Mouse (Mus musculus) intestine, postnatal 0 days (tissue): ENCODE results near the gene Ints6l. TPM values are rescaled to one million over a fixed set of nuclear protein-coding genes. Genes with fewer than 3 reads are reported as not detected.

Experiments used
- ATAC-seq: fragments of 200-750 bp; cut with Nextera tagmentation; 2 replicates; pipeline ENCODE4 v1.8.0; 2017; ENCODE audit warnings: mild to moderate bottlenecking, moderate TSS enrichment, moderate library complexity
- H3K27ac ChIP-seq: fragments of 300-500 bp; sonication (generic); 2 replicates; pipeline ENCODE4 v1.5.1; 2014; ENCODE audit warnings: mild to moderate bottlenecking, low read depth, low read length, moderate library complexity
- H3K27me3 ChIP-seq: fragments of 300-500 bp; sonication (generic); replicated peaks from 2 replicates; pipeline ENCODE4 v1.6.1; 2014; ENCODE audit warnings: low read length, mixed read lengths; ENCODE audit not compliant: control insufficient read depth, insufficient read depth
- H3K36me3 ChIP-seq: fragments of 300-500 bp; sonication (generic); 2 replicates; pipeline ENCODE4 v1.6.1; 2014; ENCODE audit warnings: mild to moderate bottlenecking, moderate library complexity; ENCODE audit not compliant: control insufficient read depth, insufficient read depth
- H3K4me1 ChIP-seq: fragments of 300-500 bp; sonication (generic); replicated peaks from 2 replicates; pipeline ENCODE4 v1.6.1; 2014; ENCODE audit warnings: antibody characterized with exemption, low read length, mixed read lengths; ENCODE audit not compliant: control insufficient read depth, insufficient read depth
- H3K4me2 ChIP-seq: fragments of 300-500 bp; sonication (generic); replicated peaks from 2 replicates; pipeline ENCODE4 v1.6.1; 2014; ENCODE audit warnings: low read depth, mild to moderate bottlenecking, moderate library complexity
- H3K4me3 ChIP-seq: fragments of 300-500 bp; sonication (generic); 2 replicates; pipeline ENCODE4 v1.5.1; 2014; ENCODE audit warnings: low read depth, low read length
- H3K9ac ChIP-seq: fragments of 300-500 bp; sonication (generic); 2 replicates; pipeline ENCODE4 v1.6.1; 2014; ENCODE audit warnings: mild to moderate bottlenecking, low read depth, low read length
- H3K9me3 ChIP-seq: fragments of 300-500 bp; sonication (generic); 2 replicates; pipeline ENCODE4 v1.6.1; 2016; ENCODE audit warnings: mixed run types; ENCODE audit not compliant: control insufficient read depth
- CTCF ChIP-seq: sonication (generic); IDR thresholded peaks from 2 replicates; pipeline ENCODE4 v1.5.1; 2016; ENCODE audit warnings: low read depth, mild to moderate bottlenecking, control low read depth, antibody characterized with exemption, moderate library complexity
- WGBS: fragments of 180-500 bp; shearing (Covaris S2); extraction: QIAGEN DNeasy Blood & Tissue Kit; methylation state at CpG from one replicate; pipeline ENCODE4 v1.1.7; 2014; 5-methylcytosine and 5-hydroxymethylcytosine counted together
- polyA plus RNA-seq: library from polyadenylated mRNA; unstranded; fragments of >200 nt; fragmentation: Nextera tagmentation; extraction: Ambion mirVana; gene quantifications from 2 replicates; pipeline ENCODE4 v1.2.1, GENCODE M21; 2015

The Ints6l gene
- polyA plus RNA-seq, 1 experiment from 2014 or later = 12.7 TPM

DNA sequence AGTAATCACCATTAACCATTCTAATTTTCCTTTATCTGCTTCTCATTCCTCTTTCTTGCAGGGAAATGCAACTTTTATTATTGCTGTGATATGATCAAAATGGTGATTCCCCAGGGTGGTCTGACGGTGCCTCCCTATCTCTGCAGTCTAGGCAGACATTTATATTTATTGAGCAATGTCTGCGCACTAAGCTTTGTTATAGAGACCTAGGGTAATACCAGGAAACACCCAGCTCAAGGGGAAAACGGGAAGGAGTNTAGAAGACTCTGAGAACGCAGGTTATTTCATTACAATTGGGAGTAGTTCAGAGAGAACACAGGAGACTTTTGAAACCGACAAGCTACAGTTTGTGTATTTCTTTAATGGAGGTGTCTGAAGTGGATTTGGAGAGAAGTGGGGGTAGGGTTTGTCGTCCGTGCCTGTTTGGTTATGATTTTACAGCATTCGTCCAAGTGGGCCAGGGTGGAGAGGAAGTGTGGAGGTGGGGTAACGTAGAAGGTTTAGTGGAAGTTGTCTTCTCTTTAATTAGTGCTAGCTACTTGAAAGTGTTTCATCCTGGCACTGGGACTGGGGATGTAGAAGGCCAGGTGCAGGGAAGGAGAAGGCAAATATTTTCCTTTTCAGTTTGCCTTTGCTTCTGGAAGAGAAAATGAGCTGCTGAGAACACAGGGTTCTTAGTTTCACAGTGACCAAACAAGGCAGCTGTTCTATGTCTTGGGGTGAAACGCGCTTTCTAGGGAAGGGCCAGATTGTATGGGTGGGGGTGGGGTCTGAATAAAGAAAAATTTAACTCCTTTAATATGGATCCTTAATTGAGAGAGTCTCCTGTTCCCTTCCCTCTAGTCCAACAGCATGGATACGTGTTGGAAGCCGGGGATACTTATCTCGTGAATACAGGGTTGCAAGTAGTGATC, 7.6 kb downstream of the Ints6l start:
- 46% methylated on average over 14 of the region's 14 CpGs for WGBS
- Histone ChIP-seq H3K36me3 (no peaks in the 10 kb centered on the region), H3K27me3 (no peaks in the 10 kb centered on the region), H3K4me3 (no peak overlapping the region), H3K9ac (no peak overlapping the region), H3K9me3 (no peaks in the 10 kb centered on the region), H3K27ac (peak overlapping the region; percentile 35; the same call in 1 of the 2 replicates), H3K4me1 (no peaks in the 10 kb centered on the region), H3K4me2 (no peak overlapping the region; the same call in 1 of the 2 replicates)
- ATAC-seq = no peak
- TF ChIP-seq CTCF = no peak

DNA sequence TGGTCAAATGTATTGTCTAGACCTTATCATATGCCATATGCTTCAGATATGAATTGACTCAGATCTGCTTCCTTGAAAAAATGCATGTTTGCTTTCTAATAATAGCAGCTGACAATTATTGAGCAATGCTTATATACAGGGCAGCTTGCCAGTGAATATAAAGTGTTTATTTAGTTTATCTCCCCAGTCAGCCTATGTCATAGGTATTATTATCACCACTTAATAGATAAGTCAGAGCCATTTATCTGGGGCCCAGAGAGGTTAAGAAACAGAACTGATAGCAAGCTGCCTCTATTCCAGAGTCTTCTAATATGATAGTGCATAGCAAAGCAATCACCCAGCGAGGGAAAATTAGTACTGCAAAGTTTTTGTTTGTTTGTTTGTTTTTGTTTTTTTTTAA, 10.2 kb downstream of the Ints6l start:
- H3K4me1 ChIP-seq = no peaks in the 10 kb centered on the region
- peak; percentile 73 for ATAC-seq
- no peak overlapping the region for H3K27ac ChIP-seq
- no peak overlapping the region for H3K4me2 ChIP-seq
- H3K27me3 ChIP-seq = no peaks in the 10 kb centered on the region
- H3K9me3 ChIP-seq = no peaks in the 10 kb centered on the region
- no peak for TF ChIP-seq CTCF
- WGBS = 57% methylated on average over 1 of the region's 1 CpGs
- no peak overlapping the region for H3K9ac ChIP-seq
- no peak overlapping the region for H3K4me3 ChIP-seq
- H3K36me3 ChIP-seq = no peaks in the 10 kb centered on the region

GRCm38 (mm10) chrX:56467688-56468087, 13.0 kb downstream of the Ints6l start:
- Histone ChIP-seq H3K4me2 (no peak overlapping the region), H3K27ac (no peak overlapping the region), H3K4me1 (no peaks in the 10 kb centered on the region), H3K36me3 (no peaks in the 10 kb centered on the region), H3K27me3 (no peaks in the 10 kb centered on the region), H3K9ac (no peak overlapping the region), H3K9me3 (no peaks in the 10 kb centered on the region), H3K4me3 (no peak overlapping the region)
- no peak for TF ChIP-seq CTCF
- WGBS = 56% methylated on average over 4 of the region's 4 CpGs
- peak; percentile 54; the same call in 1 of the 2 replicates for ATAC-seq

GRCm38 (mm10) chrX:56468422-56468821, 13.8 kb downstream of the Ints6l start:
- H3K4me3 ChIP-seq = no peak overlapping the region
- ATAC-seq = peak; percentile 16; the same call in 1 of the 2 replicates
- no peak overlapping the region for H3K27ac ChIP-seq
- WGBS = 43% methylated on average over 6 of the region's 6 CpGs
- no peaks in the 10 kb centered on the region for H3K36me3 ChIP-seq
- no peak overlapping the region for H3K9ac ChIP-seq
- TF ChIP-seq CTCF = no peak
- H3K4me2 ChIP-seq = no peak overlapping the region
- no peaks in the 10 kb centered on the region for H3K27me3 ChIP-seq
- H3K9me3 ChIP-seq = no peaks in the 10 kb centered on the region
- H3K4me1 ChIP-seq = no peaks in the 10 kb centered on the region

DNA sequence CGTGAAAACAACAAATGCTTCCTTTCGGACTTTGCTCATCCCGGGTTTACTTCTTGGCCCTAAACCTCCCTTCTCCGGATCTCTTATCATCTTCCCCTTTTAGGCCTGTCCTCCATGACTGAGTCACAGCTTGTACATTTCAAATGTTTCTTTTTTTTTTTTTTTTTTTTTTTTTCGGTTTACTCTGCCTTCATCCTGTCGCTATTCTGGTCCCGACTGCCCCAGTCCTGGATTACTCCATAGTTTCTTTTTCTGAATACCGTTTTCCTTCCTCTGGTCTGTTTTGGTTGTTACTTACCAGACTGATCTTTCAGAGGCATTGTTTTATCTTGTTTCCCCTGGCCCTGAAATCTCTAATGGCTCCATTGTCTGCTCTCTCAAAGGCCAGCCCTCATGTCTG, 19.4 kb downstream of the Ints6l start:
- Histone ChIP-seq H3K27ac (no peak overlapping the region), H3K4me1 (no peaks in the 10 kb centered on the region)
- no peak for TF ChIP-seq CTCF

GRCm38 (mm10) chrX:56477553-56477952, 22.9 kb downstream of the Ints6l start:
- H3K9me3 ChIP-seq = no peaks in the 10 kb centered on the region
- no peaks in the 10 kb centered on the region for H3K36me3 ChIP-seq
- no peak overlapping the region for H3K4me3 ChIP-seq
- H3K27me3 ChIP-seq = no peaks in the 10 kb centered on the region
- H3K4me1 ChIP-seq = no peaks in the 10 kb centered on the region
- H3K27ac ChIP-seq = no peak overlapping the region
- H3K9ac ChIP-seq = no peak overlapping the region
- no peak for TF ChIP-seq CTCF
- ATAC-seq = no peak
- no peak overlapping the region for H3K4me2 ChIP-seq
- WGBS = 93% methylated on average over 3 of the region's 3 CpGs

More for the DNA sequence above, 19.4 kb downstream of the Ints6l start:
- no peak overlapping the region for H3K4me2 ChIP-seq
- no peak for ATAC-seq
- H3K27me3 ChIP-seq = no peaks in the 10 kb centered on the region
- H3K36me3 ChIP-seq = no peaks in the 10 kb centered on the region
- H3K4me3 ChIP-seq = no peak overlapping the region
- H3K9ac ChIP-seq = no peak overlapping the region
- WGBS = 63% methylated on average over 8 of the region's 8 CpGs
- H3K9me3 ChIP-seq = no peaks in the 10 kb centered on the region
